Mouse (Mus musculus): Measurements from ENCODE around the gene Celf5. TPM values are rescaled to one million over a fixed set of nuclear protein-coding genes. Genes with fewer than 3 reads are reported as not detected.

Celf5 gene
- polyA plus RNA-seq, 1 experiment from 2014 or later, result 1.3 TPM

DNA sequence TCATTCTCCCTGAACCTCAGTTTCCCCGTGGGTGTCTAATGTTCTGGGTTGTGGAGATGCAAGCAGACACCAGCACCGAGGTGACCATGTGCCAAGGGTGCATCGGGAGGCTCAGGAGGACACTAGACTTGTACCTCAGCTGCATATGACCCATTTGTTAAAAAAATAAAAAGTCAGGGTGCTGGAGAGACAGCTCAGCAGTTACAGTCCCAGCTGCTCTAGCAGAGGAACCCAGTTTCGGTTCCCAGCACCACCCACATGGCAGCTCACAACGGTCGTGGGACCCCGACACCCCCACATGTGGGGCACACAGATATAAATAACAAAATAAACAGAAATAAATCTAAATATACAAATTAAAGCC lies 54.0 kb downstream of the Celf5 start:
- Histone ChIP-seq H3K4me2 (no peak overlapping the region), H3K9me3 (no peaks in the 10 kb centered on the region), H3K36me3 (no peaks in the 10 kb centered on the region), H3K9ac (no peak overlapping the region), H3K4me3 (no peak overlapping the region), H3K4me1 (peaks cover 64% of the 10 kb centered on the region), H3K27me3 (no peaks in the 10 kb centered on the region), H3K27ac (no peak overlapping the region)
- 91% methylated on average over 7 of the region's 7 CpGs for WGBS
- ATAC-seq (ENCODE audit: insufficient number of reproducible peaks, low FRiP score, low TSS enrichment, low read depth), result no peak

GRCm38 (mm10) chr10:81427804-81428506 lies 54.6 kb downstream of the Celf5 start:
- ATAC-seq (ENCODE audit: insufficient number of reproducible peaks, low FRiP score, low TSS enrichment, low read depth), result no peak
- WGBS, result 77% methylated on average over 8 of the region's 8 CpGs
- H3K9ac ChIP-seq, result no peak overlapping the region
- no peak overlapping the region for H3K4me2 ChIP-seq
- H3K36me3 ChIP-seq, result no peaks in the 10 kb centered on the region
- H3K27me3 ChIP-seq, result no peaks in the 10 kb centered on the region
- H3K4me3 ChIP-seq, result no peak overlapping the region
- peaks cover 59% of the 10 kb centered on the region for H3K4me1 ChIP-seq
- H3K27ac ChIP-seq, result no peak overlapping the region
- H3K9me3 ChIP-seq, result no peaks in the 10 kb centered on the region

- 34% methylated on average over 3 of the region's 3 CpGs for WGBS
- H3K27me3 ChIP-seq, result no peaks in the 10 kb centered on the region
- H3K4me2 ChIP-seq, result peak overlapping the region; percentile 75
- peak overlapping the region; percentile 69 for H3K9ac ChIP-seq
- no peaks in the 10 kb centered on the region for H3K9me3 ChIP-seq
- peak overlapping the region; percentile 74 for H3K4me3 ChIP-seq
- no peak for ATAC-seq (ENCODE audit: insufficient number of reproducible peaks, low FRiP score, low TSS enrichment, low read depth)
- peaks cover 60% of the 10 kb centered on the region for H3K4me1 ChIP-seq
- H3K36me3 ChIP-seq, result no peaks in the 10 kb centered on the region
- H3K27ac ChIP-seq, result peak overlapping the region; percentile 86
Observed at GRCm38 (mm10) chr10:81427327-81427726, 55.2 kb downstream of the Celf5 start.

DNA sequence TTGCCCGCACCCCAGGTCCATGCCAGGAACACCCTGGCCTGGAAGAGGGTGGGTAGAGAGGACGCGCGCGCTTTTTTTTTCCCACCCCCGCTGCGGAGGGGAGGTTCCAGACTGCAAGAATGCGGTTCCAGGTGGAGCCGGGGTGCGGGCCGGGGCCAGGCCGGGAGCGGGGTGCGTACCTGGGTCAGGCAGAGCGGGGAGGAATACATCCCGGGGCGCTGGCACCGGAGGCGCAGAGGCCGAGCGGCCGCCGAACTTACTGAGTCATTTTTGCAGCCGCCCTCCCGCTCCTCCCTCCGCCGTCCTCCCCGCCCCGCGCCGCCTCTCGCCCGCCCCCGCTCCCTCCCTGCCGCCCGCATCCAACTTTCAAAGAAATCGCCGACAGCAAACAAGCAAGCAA lies 55.6 kb downstream of the Celf5 start:
- Histone ChIP-seq H3K36me3 (no peaks in the 10 kb centered on the region), H3K4me3 (peak overlapping the region; percentile 74), H3K27me3 (no peaks in the 10 kb centered on the region), H3K9ac (peak overlapping the region; percentile 69), H3K9me3 (no peaks in the 10 kb centered on the region), H3K4me2 (peak overlapping the region; percentile 75), H3K4me1 (peaks cover 63% of the 10 kb centered on the region), H3K27ac (peak overlapping the region; percentile 86)
- under 1% methylated on average over 37 of the region's 38 CpGs for WGBS
- no peak for ATAC-seq (ENCODE audit: insufficient number of reproducible peaks, low FRiP score, low TSS enrichment, low read depth)

DNA sequence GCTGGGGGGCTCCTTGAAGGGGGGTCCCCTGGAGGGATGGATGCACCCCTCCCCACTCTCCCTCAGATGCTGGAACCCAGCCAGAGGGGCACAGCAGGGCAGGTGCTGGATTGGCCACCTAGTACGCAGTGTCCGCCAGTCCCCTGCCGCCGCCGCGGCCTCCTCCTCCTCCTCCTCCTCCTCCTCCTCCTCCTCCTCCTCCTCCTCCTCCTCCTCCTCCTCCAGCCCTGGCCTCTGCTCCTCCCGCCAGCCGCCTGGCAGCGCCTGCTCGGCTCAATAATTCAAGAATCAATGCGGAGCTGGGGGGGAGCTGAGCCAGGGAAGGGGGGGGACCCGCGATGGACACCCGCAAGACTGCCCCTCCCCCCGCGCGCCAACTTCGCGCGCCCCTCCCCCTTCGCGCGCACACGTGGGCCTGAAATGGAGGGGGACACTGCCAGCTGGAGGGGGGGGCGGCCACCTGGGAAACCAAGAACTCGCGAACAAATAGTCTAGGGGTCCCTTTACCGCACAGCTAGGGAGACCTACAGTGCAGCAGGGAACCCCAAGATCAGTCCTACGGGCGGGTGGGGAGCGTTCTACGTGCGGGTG lies 56.3 kb downstream of the Celf5 start:
- H3K4me1 ChIP-seq, result peaks cover 64% of the 10 kb centered on the region
- peaks cover 7% of the 10 kb centered on the region; the same call in 1 of the 2 replicates for H3K36me3 ChIP-seq
- H3K27me3 ChIP-seq, result no peaks in the 10 kb centered on the region
- no peak for ATAC-seq (ENCODE audit: insufficient number of reproducible peaks, low FRiP score, low TSS enrichment, low read depth)
- H3K27ac ChIP-seq, result peak overlapping the region; percentile 86
- H3K9ac ChIP-seq, result peak overlapping the region; percentile 69
- H3K4me3 ChIP-seq, result peak overlapping the region; percentile 74
- no peaks in the 10 kb centered on the region for H3K9me3 ChIP-seq
- WGBS, result 2% methylated on average over 18 of the region's 33 CpGs
- H3K4me2 ChIP-seq, result peak overlapping the region; percentile 75

GRCm38 (mm10) chr10:81425236-81425850 lies 57.2 kb downstream of the Celf5 start:
- WGBS, result 33% methylated on average over 10 of the region's 10 CpGs
- no peaks in the 10 kb centered on the region for H3K27me3 ChIP-seq

GRCm38 (mm10) chr10:81424246-81425051 lies 58.1 kb downstream of the Celf5 start:
- ATAC-seq (ENCODE audit: insufficient number of reproducible peaks, low FRiP score, low TSS enrichment, low read depth), result no peak
- H3K9ac ChIP-seq, result 0 out of 2 replicates have a peak overlapping the region, but pooled peaks have one; percentile 14
- peaks cover 72% of the 10 kb centered on the region for H3K4me1 ChIP-seq
- no peaks in the 10 kb centered on the region for H3K9me3 ChIP-seq
- no peaks in the 10 kb centered on the region for H3K27me3 ChIP-seq
- H3K27ac ChIP-seq, result peak overlapping the region; percentile 84
- peaks cover 20% of the 10 kb centered on the region for H3K36me3 ChIP-seq
- peak overlapping the region; percentile 75 for H3K4me2 ChIP-seq
- WGBS, result 6% methylated on average over 24 of the region's 25 CpGs
- H3K4me3 ChIP-seq, result peak overlapping the region; percentile 74

More at GRCm38 (mm10) chr10:81425236-81425850, 57.2 kb downstream of the Celf5 start:
- Histone ChIP-seq H3K4me1 (peaks cover 68% of the 10 kb centered on the region), H3K4me2 (peak overlapping the region; percentile 75), H3K9me3 (no peaks in the 10 kb centered on the region), H3K27ac (peak overlapping the region; percentile 84), H3K4me3 (peak overlapping the region; percentile 74), H3K36me3 (peaks cover 11% of the 10 kb centered on the region), H3K9ac (peak overlapping the region; percentile 39)
- no peak for ATAC-seq (ENCODE audit: insufficient number of reproducible peaks, low FRiP score, low TSS enrichment, low read depth)

GRCm38 (mm10) chr10:81423476-81424245 lies 58.8 kb downstream of the Celf5 start:
- H3K9me3 ChIP-seq, result no peaks in the 10 kb centered on the region
- H3K27ac ChIP-seq, result peak overlapping the region; percentile 84
- WGBS, result 62% methylated on average over 4 of the region's 4 CpGs
- H3K4me2 ChIP-seq, result peak overlapping the region; percentile 75
- H3K27me3 ChIP-seq, result no peaks in the 10 kb centered on the region
- no peak overlapping the region for H3K9ac ChIP-seq
- ATAC-seq (ENCODE audit: insufficient number of reproducible peaks, low FRiP score, low TSS enrichment, low read depth), result no peak
- H3K4me3 ChIP-seq, result peak overlapping the region; percentile 74
- H3K4me1 ChIP-seq, result peaks cover 73% of the 10 kb centered on the region
- H3K36me3 ChIP-seq, result peaks cover 27% of the 10 kb centered on the region

DNA sequence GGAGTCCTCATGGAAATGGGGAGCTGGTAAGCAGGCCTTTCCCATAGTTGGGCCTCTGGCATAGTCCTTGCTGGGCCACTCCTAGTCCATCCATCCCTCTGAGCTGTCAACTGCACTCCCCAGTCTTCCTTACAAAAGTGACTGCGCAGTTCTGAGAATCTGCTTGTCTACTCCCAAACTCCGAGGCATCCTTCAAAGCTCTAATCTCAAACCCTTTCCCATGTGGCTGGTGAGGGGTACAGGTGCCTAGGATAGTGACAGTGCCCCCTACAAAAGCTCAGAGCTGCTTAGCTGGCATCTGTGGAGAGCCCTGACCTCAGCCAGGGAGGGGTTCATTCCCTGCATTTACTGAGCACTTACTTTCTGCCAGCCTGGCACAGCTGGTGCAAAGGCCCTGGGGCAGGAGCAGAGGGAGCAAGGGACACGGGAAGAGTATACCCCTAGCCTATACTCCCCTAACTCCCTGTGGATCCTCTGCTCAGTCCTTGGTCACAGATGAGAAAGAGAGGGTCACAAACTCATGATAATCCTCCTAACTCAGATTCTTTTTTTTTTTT lies 59.8 kb downstream of the Celf5 start:
- H3K27ac ChIP-seq, result no peak overlapping the region
- no peak overlapping the region for H3K4me2 ChIP-seq
- WGBS, result 83% methylated on average over 3 of the region's 3 CpGs
- no peaks in the 10 kb centered on the region for H3K27me3 ChIP-seq
- ATAC-seq (ENCODE audit: insufficient number of reproducible peaks, low FRiP score, low TSS enrichment, low read depth), result no peak
- H3K9ac ChIP-seq, result no peak overlapping the region
- H3K36me3 ChIP-seq, result peaks cover 27% of the 10 kb centered on the region
- H3K4me1 ChIP-seq, result peaks cover 82% of the 10 kb centered on the region
- no peaks in the 10 kb centered on the region for H3K9me3 ChIP-seq
- H3K4me3 ChIP-seq, result no peak overlapping the region

DNA sequence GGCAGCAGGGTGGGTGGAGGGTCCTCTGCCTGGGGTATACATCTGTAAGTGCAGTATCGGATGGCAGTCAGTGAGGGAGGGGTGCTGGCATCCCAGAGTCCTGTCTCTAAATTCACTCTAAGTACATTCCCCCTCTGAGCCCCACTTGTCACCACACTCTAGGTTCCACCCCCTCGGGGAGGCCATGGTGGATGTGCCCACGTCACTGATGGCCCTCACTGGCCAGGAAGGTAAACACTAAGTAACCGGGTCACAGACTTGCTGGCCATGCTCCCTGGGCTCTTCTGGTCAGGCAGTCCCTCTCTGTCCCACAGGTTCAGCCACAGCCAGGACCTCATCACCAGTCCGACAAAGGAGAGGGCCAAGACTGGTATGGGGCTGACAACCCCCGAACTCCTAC lies 60.3 kb downstream of the Celf5 start:
- Histone ChIP-seq H3K9ac (no peak overlapping the region), H3K36me3 (peaks cover 27% of the 10 kb centered on the region), H3K4me3 (no peak overlapping the region), H3K4me2 (no peak overlapping the region), H3K9me3 (no peaks in the 10 kb centered on the region), H3K27me3 (no peaks in the 10 kb centered on the region), H3K27ac (no peak overlapping the region), H3K4me1 (peaks cover 84% of the 10 kb centered on the region)
- no peak for ATAC-seq (ENCODE audit: insufficient number of reproducible peaks, low FRiP score, low TSS enrichment, low read depth)
- 77% methylated on average over 6 of the region's 6 CpGs for whole genome bisulfite sequencing

- Histone ChIP-seq H3K4me2 (no peak overlapping the region), H3K4me1 (peaks cover 87% of the 10 kb centered on the region), H3K4me3 (no peak overlapping the region), H3K9ac (no peak overlapping the region; the same call in 1 of the 2 replicates), H3K9me3 (no peaks in the 10 kb centered on the region), H3K27ac (no peak overlapping the region), H3K36me3 (peaks cover 27% of the 10 kb centered on the region), H3K27me3 (no peaks in the 10 kb centered on the region)
- no peak for ATAC-seq (ENCODE audit: insufficient number of reproducible peaks, low FRiP score, low TSS enrichment, low read depth)
- WGBS, result 78% methylated on average over 5 of the region's 5 CpGs
Observed at GRCm38 (mm10) chr10:81421797-81422100, 60.8 kb downstream of the Celf5 start.
